Mouse (Mus musculus): Measurements from ENCODE around the gene Ntn4.

- TF ChIP-seq CTCF (IDR thresholded peaks at IDR 0.05; ENCODE audit: low read depth, low read length), result no peak
- no peak for TF ChIP-seq TAL1 (conservative IDR thresholded peaks at IDR 0.05; ENCODE audit: low read depth, low read length)
- TF ChIP-seq GATA1 (IDR thresholded peaks at IDR 0.05; ENCODE audit: borderline replicate concordance, low read length), result no peak
These were observed 43.8 kb upstream of the Ntn4 start for GRCm38 (mm10) chr10:93596641-93597040.
